Mouse (Mus musculus): Measurements from ENCODE around the gene Tmem120a.

DNA sequence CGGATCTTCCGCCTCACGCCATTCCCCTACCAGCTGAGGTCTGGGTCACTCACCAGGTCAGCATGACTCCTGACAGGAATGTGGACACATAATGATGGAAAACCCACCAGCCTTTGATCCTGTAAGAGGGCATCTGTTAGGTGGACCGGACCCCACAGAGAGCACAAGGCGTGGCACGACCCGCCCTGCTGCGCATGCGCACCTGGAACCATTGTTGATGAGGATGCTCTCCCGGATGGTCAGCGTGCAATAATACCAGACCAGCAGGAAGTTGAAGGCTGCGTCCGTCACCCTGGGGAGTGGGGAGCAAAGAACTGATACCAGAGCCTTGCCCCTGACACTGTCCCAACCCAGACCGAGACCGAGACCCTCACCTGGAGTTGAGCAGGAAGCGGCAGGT, 7.7 kb downstream of the Tmem120a start:
- TF ChIP-seq MYOG (IDR thresholded peaks at IDR 0.05; ENCODE audit: control insufficient read depth in 1 of 3, insufficient read depth in 1 of 3, insufficient read length in 2 of 3, low read depth in 2 of 3) = no peak
- TF ChIP-seq POLR2A (IDR thresholded peaks at IDR 0.05; ENCODE audit: insufficient read length, low read depth) = no peak
